Mouse (Mus musculus) C2C12 (cell line): ENCODE data around the gene Dntt.

ENCODE experiments used
- CEBPB ChIP-seq: IDR thresholded peaks from one replicate; pipeline ENCODE4 v1.6.1; 2011; ENCODE audit warnings: low read depth, mild to moderate bottlenecking, control low read depth, moderate library complexity
- CTCF ChIP-seq: IDR thresholded peaks from one replicate; pipeline ENCODE4 v1.5.1; 2011; ENCODE audit not compliant: control insufficient read depth, insufficient read depth, insufficient read length
- FOSL1 ChIP-seq: IDR thresholded peaks from one replicate; pipeline ENCODE4 v1.8.0; 2011; ENCODE audit warnings: mild to moderate bottlenecking, low read length; ENCODE audit not compliant: poor library complexity, insufficient read depth, severe bottlenecking
- MYOG ChIP-seq: IDR thresholded peaks from one replicate; pipeline ENCODE4 v1.6.1; 2011; ENCODE audit not compliant: control insufficient read depth, insufficient read length; ENCODE audit errors: extremely low read depth
- USF1 ChIP-seq: IDR thresholded peaks from one replicate; pipeline ENCODE4 v1.6.1; 2011; ENCODE audit warnings: low read depth, mild to moderate bottlenecking, control low read depth, moderate library complexity

DNA sequence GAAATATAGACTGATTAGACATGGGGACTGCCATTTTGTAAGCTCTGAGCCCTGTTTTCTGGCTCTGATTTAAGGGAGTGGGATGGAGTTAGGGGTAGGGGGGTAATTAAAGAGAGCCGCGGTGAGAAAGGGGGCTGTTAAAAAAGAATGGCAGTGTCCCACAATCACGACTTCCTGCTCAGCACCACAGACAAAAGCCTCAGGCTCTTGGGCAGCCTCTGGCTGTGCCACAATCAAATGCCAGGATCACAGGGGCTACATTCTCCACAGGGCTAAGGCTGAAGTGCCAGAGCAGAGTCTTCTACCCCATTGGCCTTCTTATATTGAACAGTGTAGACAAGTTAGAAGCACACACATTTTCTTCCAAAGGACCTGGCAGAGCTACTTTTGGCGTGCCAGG is 58.8 kb downstream of the Dntt start:
- TF ChIP-seq CTCF (no peak), USF1 (no peak), MYOG (no peak), CEBPB (no peak), FOSL1 (no peak)
